Comparison of ENCODE assay signal across 1 mouse cellular context in genomic region chr13:35741040-35741619, GRCm38 (mm10).
A peak's percentile ranks its signal among the peaks of the same experiment; 100 is the strongest.
TF ChIP-seq lines count a peak whose summit lies in the region.

No protein-coding gene starts in this region.

TF ChIP-seq in CH12.LX, 34 proteins besides CTCF, POLR2A, EP300 and RAD21 (continued from another document):
- TF ChIP-seq SIN3A (IDR thresholded peaks at IDR 0.05; ENCODE audit: low read length) (peak; percentile 36; the same call in 1 of the 2 replicates), NRF1 (IDR thresholded peaks at IDR 0.05; ENCODE audit: low read depth, low read length) (peak; percentile 82; the same call in 1 of the 2 replicates), MEF2A (IDR thresholded peaks at IDR 0.05; ENCODE audit: borderline replicate concordance, low read depth, low read length) (no peak)
